ENCODE assay signal across 7 mouse cellular contexts in the genomic region with DNA sequence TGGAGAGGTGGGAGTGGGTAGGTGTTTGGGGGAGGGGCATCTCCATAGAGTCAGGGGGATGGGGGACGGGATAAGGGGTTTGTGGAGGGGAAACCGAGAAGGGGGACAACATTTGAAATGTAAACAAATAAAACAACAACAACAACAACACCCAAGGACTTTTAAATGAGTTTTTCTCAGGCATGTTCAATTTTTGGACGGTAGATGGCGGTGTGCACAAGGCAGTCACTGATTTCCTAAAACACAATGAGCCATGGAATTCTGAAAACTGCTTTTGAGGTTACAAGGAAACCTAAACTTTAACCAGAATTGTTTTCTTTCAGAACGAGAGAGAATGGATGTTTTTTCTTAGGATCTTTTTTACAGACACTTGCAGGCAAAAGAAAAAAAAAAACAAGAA.
A peak's percentile ranks its signal among the peaks of the same experiment; 100 is the strongest.
DNase-seq lines count a peak whose midpoint lies in the region; ATAC-seq and TF ChIP-seq lines count a peak whose summit lies in the region.
"Not testable (repeated sequence)": the region's sequence is repeated elsewhere in the genome, so short reads cannot be mapped to it uniquely, and the experiment has no call there.

No protein-coding gene starts in this region.

- WGBS in forebrain, embryonic 13.5 days: 1% methylated on average over 5 of the region's 5 CpGs
- WGBS in hindbrain, embryonic 14.5 days: 4% methylated on average over 5 of the region's 5 CpGs
- WGBS in lung, postnatal 0 days: 3% methylated on average over 5 of the region's 5 CpGs

- not testable (repeated sequence) for H3K9ac ChIP-seq in forebrain, embryonic 13.5 days; hindbrain, embryonic 14.5 days; lung, postnatal 0 days (replicated peaks; ENCODE audit: low read depth)

- H3K27me3 ChIP-seq in forebrain, embryonic 13.5 days; hindbrain, embryonic 14.5 days (ENCODE audit: control insufficient read depth, insufficient read depth, low read length); lung, postnatal 0 days (replicated peaks; ENCODE audit: insufficient read depth, low read length): not testable (repeated sequence)

- H3K4me2 ChIP-seq in forebrain, embryonic 13.5 days; hindbrain, embryonic 14.5 days (replicated peaks); lung, postnatal 0 days (replicated peaks; ENCODE audit: low read depth, low read length): not testable (repeated sequence)

- H3K4me3 ChIP-seq in forebrain, embryonic 13.5 days; hindbrain, embryonic 14.5 days (replicated peaks; ENCODE audit: low read length); layer of hippocampus, adult 2 months; lung, postnatal 0 days (ENCODE audit: low read depth, low read length): not testable (repeated sequence)

- ATAC-seq in forebrain, embryonic 13.5 days: peak; percentile 41; the same call in 1 of the 2 replicates
- ATAC-seq in hindbrain, embryonic 14.5 days (ENCODE audit: low FRiP score); lung, postnatal 0 days: not testable (repeated sequence)

- DNase-seq in MN1 (ENCODE audit: low spot score): peak; percentile 16
- peak; percentile 9 to 20 for DNase-seq in cerebellum, postnatal 10 days
- peak; percentile 39 for DNase-seq in hindbrain, embryonic 14.5 days (ENCODE audit: low spot score)
- not testable (repeated sequence) for DNase-seq in layer of hippocampus, adult 2 months (ENCODE audit: low spot score in 2 of 2); lung, postnatal 0 days (ENCODE audit: low spot score)
- peak; percentile 8 to 17 for DNase-seq in right cerebral cortex, adult 2 months (ENCODE audit: low spot score in 2 of 2)

- H3K36me3 ChIP-seq in forebrain, embryonic 13.5 days (ENCODE audit: poor library complexity, severe bottlenecking); hindbrain, embryonic 14.5 days (replicated peaks; ENCODE audit: control insufficient read depth, insufficient read depth); lung, postnatal 0 days (ENCODE audit: insufficient read depth, low read length): not testable (repeated sequence)

- TF ChIP-seq CTCF in layer of hippocampus, adult 2 months (conservative IDR thresholded peaks at IDR 0.05): peak; percentile 60
- peak; percentile 35 for TF ChIP-seq CTCF in lung, postnatal 0 days (IDR thresholded peaks at IDR 0.05)

- H3K27ac ChIP-seq in forebrain, embryonic 13.5 days; hindbrain, embryonic 14.5 days; layer of hippocampus, adult 2 months; lung, postnatal 0 days (ENCODE audit: low read length): not testable (repeated sequence)

- H3K9me3 ChIP-seq in forebrain, embryonic 13.5 days (replicated peaks); hindbrain, embryonic 14.5 days (ENCODE audit: control insufficient read depth, low read length); lung, postnatal 0 days (ENCODE audit: low read length): not testable (repeated sequence)

- not testable (repeated sequence) for TF ChIP-seq EP300 in lung, postnatal 0 days (IDR thresholded peaks at IDR 0.05)

- not testable (repeated sequence) for H3K4me1 ChIP-seq in forebrain, embryonic 13.5 days; hindbrain, embryonic 14.5 days (replicated peaks; ENCODE audit: control insufficient read depth, insufficient read depth, low read length); lung, postnatal 0 days (ENCODE audit: insufficient read depth, low read depth, low read length)
